Comparison of ENCODE assay signal across 8 mouse cellular contexts in genomic region chr8:72160707-72161697, GRCm38 (mm10). TPM values are rescaled to one million over a fixed set of nuclear protein-coding genes. Genes with fewer than 3 reads are reported as not detected.
DNase-seq lines count a peak whose midpoint lies in the region; ATAC-seq lines count a peak whose summit lies in the region.

TSS of gene Rab8a (plus strand) at chr8:72161200.

- intact Hi-C loops in heart, postnatal 14 days (cut with DNase I) = no loop called here

- H3K27me3 ChIP-seq in forebrain, embryonic 14.5 days (replicated peaks; ENCODE audit: control insufficient read depth, insufficient read depth, low read length) = no peaks in the 10 kb centered on the region
- no peaks in the 10 kb centered on the region for H3K27me3 ChIP-seq in neural tube, embryonic 15.5 days (replicated peaks)

- peak within 1 kb of the TSS; percentile 88 for H3K4me2 ChIP-seq in forebrain, embryonic 14.5 days (ENCODE audit: low read length)
- H3K4me2 ChIP-seq in neural tube, embryonic 15.5 days = peak within 1 kb of the TSS; percentile 65

- H3K4me3 ChIP-seq in forebrain, embryonic 14.5 days (ENCODE audit: low read depth, low read length) = peak within 1 kb of the TSS; percentile 95
- H3K4me3 ChIP-seq in neural tube, embryonic 15.5 days (replicated peaks) = peak within 1 kb of the TSS; percentile 90

- peaks cover 12% of the 10 kb centered on the region; the same call in 1 of the 2 replicates for H3K4me1 ChIP-seq in forebrain, embryonic 14.5 days (ENCODE audit: control insufficient read depth, insufficient read depth, low read length)
- H3K4me1 ChIP-seq in neural tube, embryonic 15.5 days = peaks cover 33% of the 10 kb centered on the region

- ATAC-seq in forebrain, embryonic 14.5 days = peak; percentile 99
- ATAC-seq in neural tube, embryonic 15.5 days (ENCODE audit: low FRiP score) = peak; percentile 98

- H3K27ac ChIP-seq in forebrain, embryonic 14.5 days (ENCODE audit: low read depth, low read length) = peak within 1 kb of the TSS; percentile 72
- H3K27ac ChIP-seq in neural tube, embryonic 15.5 days (replicated peaks) = peak within 1 kb of the TSS; percentile 86

- H3K9me3 ChIP-seq in forebrain, embryonic 14.5 days (replicated peaks; ENCODE audit: control insufficient read depth, low read length) = no peaks in the 10 kb centered on the region
- H3K9me3 ChIP-seq in neural tube, embryonic 15.5 days (replicated peaks) = no peaks in the 10 kb centered on the region

- peaks cover 14% of the 10 kb centered on the region; the same call in 1 of the 2 replicates for H3K36me3 ChIP-seq in forebrain, embryonic 14.5 days (ENCODE audit: control insufficient read depth, insufficient read depth, low read length)
- no peaks in the 10 kb centered on the region for H3K36me3 ChIP-seq in neural tube, embryonic 15.5 days

- WGBS in forebrain, embryonic 14.5 days = under 1% methylated on average over 81 of the region's 82 CpGs
- under 1% methylated on average over 82 of the region's 82 CpGs for WGBS in neural tube, embryonic 15.5 days

- H3K9ac ChIP-seq in forebrain, embryonic 14.5 days (ENCODE audit: low read length) = peak within 1 kb of the TSS; percentile 96
- H3K9ac ChIP-seq in neural tube, embryonic 15.5 days (replicated peaks) = peak within 1 kb of the TSS; percentile 88

- DNase-seq in ES-CJ7 (ENCODE audit: low read depth, low spot score) = peak; percentile 100
- DNase-seq in cerebellum, adult 11 months = peak; percentile 100
- DNase-seq in forebrain, embryonic 14.5 days (ENCODE audit: low spot score) = peak; percentile 100
- peak; percentile 99 to 100 for DNase-seq in heart, postnatal 14 days
- peak; percentile 100 for DNase-seq in layer of hippocampus, adult 11-12 months (ENCODE audit: low spot score)
- DNase-seq in lung, adult 18-20 months = peak; percentile 100
- DNase-seq in testis, postnatal 14 days (ENCODE audit: low spot score) = peak; percentile 100

RNA-seq across cellular contexts. Expression of gene Rab8a, which starts in this region (rescaled TPM):
- 85.6 and 86.7 TPM in 2 replicates for polyA plus RNA-seq in forebrain, embryonic 14.5 days (2014; fragmentation: Nextera tagmentation; extraction: Ambion mirVana)
- 10 to 100 TPM; 28.2 to 28.6 TPM for total RNA-seq in heart, postnatal 14 days (2021)
- polyA plus RNA-seq in neural tube, embryonic 15.5 days (2015; fragmentation: Nextera tagmentation; extraction: Ambion mirVana) = 76.7 and 96.5 TPM in 2 replicates

Comparison
In these comparisons a context has a peak if more than half of its experiments do, and no peak if none do; other contexts are left out.
1. Peak in every context shown above with its lines: DNase-seq, ATAC-seq, H3K4me3 ChIP-seq and H3K27ac ChIP-seq.